Mouse (Mus musculus) thymus, postnatal 0 days (tissue): ENCODE data around the gene Sergef. TPM values are rescaled to one million over a fixed set of nuclear protein-coding genes. Genes with fewer than 3 reads are reported as not detected.

ENCODE experiments used
- DNase-seq: peaks from one replicate; pipeline ENCODE4 v3.0.0-alpha.2; 2015; ENCODE audit warnings: low spot score
- polyA plus RNA-seq: library from polyadenylated mRNA; unstranded; fragments of >200 nt; fragmentation: Nextera tagmentation; extraction: Ambion mirVana; gene quantifications from 2 replicates; pipeline ENCODE4 v1.2.1, GENCODE M21; 2015

Gene Sergef
- polyA plus RNA-seq, 1 experiment from 2014 or later: 11.1 TPM

DNA sequence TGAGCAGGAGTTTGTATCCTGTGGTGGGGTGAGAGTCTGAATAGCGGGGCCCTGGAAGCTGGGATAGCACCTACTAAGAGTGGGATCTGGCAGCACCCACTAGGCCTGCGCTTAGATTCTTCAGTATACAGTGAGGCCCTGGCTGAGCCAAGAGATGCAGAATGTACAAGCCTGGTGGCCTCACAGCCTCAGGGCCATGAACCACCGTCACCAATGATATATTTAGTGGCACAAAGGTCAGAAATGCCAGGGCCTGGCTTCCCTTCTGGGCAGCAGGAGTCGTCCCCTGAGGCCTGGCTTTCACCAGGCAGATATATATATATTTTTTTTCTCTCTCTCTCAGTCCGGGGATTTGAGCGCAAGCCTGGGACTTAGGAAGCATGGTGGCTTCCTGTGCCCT, 228.9 kb downstream of the Sergef start:
- no peak for DNase-seq

- DNase-seq: no peak
Measured at GRCm38 (mm10) chr7:46409204-46409789, 230.3 kb downstream of the Sergef start.

DNA sequence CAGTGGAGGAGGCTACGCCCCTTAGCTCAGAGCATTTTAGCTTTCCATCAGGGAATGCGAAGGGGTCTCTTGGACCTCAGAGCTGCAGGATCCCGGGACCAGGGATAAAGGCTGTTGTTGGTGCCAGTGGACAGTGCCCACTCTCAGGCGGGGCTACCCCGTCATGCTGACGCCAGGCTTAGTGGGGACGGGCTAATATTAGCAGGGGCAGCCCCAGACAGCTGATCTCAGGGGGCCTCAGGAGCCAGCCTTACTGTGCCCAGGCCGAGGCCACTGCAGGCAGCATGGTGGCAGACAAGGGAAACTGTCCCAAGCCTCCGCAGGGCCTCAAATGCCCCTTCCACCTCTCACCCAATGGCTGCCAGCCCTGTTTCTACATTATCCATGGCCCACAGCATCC, 231.0 kb downstream of the Sergef start:
- DNase-seq: no peak

DNA sequence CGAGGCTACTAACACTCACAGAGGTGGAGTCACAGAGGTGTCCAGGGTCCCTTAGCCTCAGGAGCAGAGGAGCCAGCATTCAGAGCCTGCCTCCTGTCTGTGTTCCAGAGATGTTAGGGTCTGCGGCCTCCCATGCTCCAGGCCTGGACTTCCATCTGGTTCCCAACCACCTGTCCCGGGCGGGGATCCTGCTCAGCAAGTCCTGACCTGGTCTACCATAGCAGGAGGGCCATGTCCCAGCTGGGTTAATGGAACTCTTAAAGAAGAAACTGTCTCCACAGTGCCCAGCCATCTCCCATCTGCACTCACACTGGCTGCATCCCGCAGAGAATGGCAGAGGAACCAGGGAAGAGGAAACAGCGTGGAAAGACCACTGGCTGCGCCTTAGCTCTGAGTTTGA, 234.9 kb downstream of the Sergef start:
- no peak for DNase-seq

- DNase-seq: no peak
Measured at GRCm38 (mm10) chr7:46403616-46404485, 235.8 kb downstream of the Sergef start.

GRCm38 (mm10) chr7:46401371-46402180, 238.0 kb downstream of the Sergef start:
- no peak for DNase-seq

DNA sequence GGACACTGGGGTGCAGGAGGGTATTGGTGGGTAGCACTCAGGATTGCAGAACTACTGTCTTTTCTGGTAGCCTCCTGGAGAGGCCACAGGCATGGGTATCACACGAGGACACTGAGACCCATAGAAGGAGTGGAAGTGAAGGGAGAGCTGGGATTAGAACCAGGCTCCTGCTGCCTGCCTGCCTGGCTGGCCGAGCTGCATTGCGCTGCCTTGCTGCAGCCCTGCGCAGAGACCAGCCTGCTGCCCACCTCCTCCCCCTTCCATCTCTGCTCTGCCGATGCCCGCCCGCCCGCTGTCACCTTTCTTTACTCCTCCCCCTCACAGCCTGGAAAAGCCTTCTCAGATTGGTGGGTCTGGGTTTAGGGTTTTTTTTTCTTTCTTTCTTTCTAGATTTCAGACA, 239.3 kb downstream of the Sergef start:
- no peak for DNase-seq

GRCm38 (mm10) chr7:46399676-46400075, 239.9 kb downstream of the Sergef start:
- no peak for DNase-seq

- no peak for DNase-seq
Measured at GRCm38 (mm10) chr7:46398612-46399011, 241.0 kb downstream of the Sergef start.

- no peak for DNase-seq
Measured at GRCm38 (mm10) chr7:46397732-46398333, 241.8 kb downstream of the Sergef start.

DNA sequence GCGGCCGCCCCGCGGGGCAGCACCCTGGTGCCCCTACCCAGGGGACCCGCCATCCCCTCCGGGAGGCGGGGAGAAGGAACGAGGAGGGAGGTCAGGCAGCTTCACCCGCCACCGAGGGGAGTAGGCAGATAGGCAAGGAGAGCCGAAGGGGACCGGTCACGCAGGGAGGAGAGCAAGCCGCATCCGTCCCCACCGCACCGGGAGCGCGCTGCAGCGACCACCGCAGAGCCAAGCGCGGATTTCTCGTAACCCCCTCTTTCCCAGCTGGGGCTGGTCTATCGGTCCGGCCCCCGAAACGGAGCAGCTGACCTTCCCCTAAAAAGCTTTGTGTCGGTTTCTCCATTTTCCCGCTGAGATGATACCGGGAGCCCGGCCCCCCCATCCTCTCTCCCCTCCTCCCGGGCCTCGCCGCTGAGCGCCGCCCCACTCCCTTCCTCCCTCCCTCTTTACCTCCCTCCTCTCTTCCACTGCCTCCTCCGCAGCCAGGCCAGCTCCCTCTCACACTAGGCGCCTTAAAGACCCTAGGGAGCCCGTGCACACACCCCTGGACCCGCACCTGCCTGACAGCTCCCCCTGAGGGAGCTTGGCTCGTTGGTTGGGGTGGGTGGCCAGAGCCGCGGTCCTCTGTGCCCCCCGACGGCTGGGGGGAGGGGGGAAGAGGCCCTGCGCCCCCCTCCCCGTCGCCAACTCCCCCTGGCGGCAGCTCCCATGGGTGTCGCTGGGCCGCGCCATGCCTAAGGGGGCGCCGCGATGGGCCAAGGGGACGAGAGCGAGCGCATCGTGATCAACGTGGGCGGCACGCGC, 242.5 kb downstream of the Sergef start:
- DNase-seq: peak; percentile 9

DNA sequence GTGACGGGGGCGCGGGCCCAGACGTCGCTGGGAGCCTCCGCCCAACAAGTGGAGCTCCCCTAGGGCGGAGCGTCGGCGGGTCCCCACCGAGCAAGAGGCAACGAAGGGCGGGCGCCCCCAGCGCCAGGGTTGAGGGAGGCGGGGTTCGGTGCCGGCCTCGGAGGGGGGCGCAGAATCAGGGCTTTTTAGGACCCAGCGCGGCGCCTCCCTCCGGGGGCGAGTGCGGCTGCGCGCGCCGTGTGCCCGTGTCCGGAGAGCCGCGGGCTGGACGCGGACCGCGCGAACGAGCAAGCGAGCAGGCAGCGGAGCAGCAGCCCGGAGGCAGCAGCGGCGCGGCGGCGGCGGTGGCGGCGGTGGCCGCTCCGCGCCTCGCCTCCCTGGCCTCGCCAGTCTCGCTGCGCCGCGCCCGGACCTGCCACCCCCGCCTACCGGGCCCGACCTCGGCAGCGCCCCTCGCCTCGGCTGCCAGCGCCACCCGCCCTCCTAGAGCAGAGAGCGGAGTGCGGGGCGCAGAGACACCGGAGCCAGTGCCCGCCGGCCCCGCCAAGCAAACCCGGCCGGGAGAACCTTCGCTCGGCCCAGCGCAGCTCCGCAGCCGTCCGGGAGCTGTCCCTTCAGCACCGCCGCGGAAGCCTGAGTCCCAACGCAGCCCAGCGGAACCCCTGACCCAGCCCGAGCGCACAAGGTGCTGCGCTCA, 243.2 kb downstream of the Sergef start, which contains the start of gene Kcnc1:
Gene Kcnc1 (plus strand): TSS at position 267 of the 697 bp plus-strand sequence.
- peak; percentile 62 for DNase-seq

- DNase-seq: no peak
Measured at GRCm38 (mm10) chr7:46395571-46395970, 244.0 kb downstream of the Sergef start.

DNA sequence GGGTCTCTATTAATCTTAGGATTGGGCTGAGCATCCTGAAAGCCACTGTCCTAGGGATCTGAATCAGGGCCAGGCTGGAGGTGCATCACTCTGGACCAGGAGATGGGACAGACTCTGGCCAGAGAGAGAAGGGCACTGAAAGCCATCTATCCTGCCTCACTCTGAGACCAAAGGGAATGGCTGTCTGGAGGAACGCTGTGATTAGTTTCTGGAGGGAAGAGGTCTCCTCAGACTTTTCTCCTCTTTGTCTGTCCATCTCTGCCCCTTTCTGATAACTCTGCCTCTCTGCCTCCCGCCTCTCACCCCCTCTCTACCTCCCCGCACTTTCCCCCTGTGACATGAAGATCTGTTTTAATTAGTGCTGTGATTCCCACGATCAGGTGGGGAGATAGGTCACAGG, 244.7 kb downstream of the Sergef start:
- no peak for DNase-seq

- DNase-seq: peak; percentile 19
Measured at GRCm38 (mm10) chr7:46393718-46394511, 245.7 kb downstream of the Sergef start.
